Mouse (Mus musculus): ENCODE data around the gene Echs1.
A peak's percentile ranks its signal among the peaks of the same experiment; 100 is the strongest.
"Not testable (repeated sequence)": the region's sequence is repeated elsewhere in the genome, so short reads cannot be mapped to it uniquely, and the experiment has no call there.

Gene Echs1

DNA sequence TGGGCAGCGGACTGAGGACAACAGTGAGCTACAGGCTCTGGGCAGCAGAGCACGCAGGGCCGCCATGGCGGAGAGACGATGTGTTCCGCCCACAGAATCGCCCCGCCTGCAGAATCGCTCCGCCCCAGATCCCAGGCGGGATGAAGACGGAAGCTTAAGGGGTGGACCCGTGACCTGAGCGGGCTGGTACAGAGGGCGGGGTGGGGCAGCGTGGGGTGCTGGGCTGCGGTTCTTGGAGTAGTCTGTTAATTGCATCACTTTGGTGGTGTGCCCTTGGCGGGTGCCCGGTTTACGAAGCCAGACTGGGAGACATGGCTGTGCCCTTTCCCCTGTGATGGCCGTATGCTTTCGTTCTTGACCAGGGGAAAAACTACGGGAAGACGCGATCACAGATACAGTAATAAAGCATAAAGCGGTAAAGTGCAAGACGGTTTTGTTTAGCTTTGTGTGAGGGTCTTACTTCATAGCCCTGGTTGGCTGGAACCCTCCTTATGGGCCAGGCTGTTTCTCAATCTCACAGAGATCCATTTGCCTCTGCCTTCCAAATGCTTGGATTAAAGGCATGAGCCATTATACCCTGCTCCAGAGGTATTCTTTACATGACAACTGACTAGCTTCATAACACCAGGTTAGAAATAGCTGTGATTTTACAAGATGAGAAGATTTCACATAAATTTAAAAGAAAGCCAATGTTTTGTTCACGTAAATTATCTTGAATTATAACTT is at the start of gene Echs1:
TSS of gene Echs1 (minus strand) at position 148 of the 726 bp plus-strand sequence.
- DNase-seq = peak; percentile 94

- DNase-seq = no peak
Observed at GRCm38 (mm10) chr7:140164664-140165063, 48.4 kb upstream of the Echs1 start, which contains the start of gene Olfr522. Gene Olfr522 (minus strand): TSS chr7:140164764.

DNA sequence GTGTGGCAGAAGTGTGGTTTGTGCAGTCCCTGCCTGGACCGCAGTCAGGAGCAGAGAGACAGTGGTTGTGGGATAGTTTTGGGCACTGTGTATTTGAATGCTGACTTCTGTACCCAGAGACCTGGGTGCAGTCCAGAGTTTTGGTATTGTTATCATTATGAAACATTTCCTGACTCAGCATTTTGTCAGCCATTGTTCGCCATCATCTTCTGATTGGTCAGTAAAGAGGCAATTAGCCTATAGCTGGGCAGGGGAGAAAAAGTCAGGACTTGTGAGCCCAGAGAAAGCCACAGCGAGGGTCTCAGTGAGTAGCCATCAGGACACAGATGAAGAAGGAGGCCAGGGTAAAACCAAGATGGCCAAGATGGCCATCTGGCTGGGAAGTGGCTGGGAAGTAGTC is 44.1 kb upstream of the Echs1 start:
- no peak for DNase-seq

- no peak for DNase-seq
Observed at GRCm38 (mm10) chr7:140154218-140154927, 38.1 kb upstream of the Echs1 start, which contains the start of gene Sprn. Gene Sprn (minus strand): TSS chr7:140154877.

- no peak for DNase-seq
Observed at GRCm38 (mm10) chr7:140153829-140154217, 37.5 kb upstream of the Echs1 start.

GRCm38 (mm10) chr7:140153383-140153782 is 37.1 kb upstream of the Echs1 start:
- peak; percentile 39 for DNase-seq

DNA sequence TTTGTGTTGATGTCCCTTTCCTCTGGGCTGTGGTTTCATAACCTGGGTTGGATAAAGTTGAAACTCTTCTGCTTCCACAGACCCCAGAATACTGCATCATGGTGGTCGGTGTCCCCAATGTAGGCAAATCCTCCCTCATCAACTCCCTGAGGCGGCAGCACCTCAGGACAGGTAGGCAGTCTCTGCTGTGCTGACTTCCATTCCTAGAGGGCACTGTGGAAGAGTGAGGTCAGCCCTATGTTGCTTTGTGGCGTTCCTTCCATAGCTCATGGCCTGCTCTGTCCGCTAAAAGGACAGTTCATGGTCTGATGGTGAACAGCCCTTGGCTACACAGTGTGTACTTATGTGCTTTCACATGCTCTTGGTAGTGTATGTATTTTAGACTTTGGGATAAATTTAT is 28.3 kb upstream of the Echs1 start:
- no peak for DNase-seq

- DNase-seq = peak; percentile 81
Observed at GRCm38 (mm10) chr7:140141350-140141749, 25.1 kb upstream of the Echs1 start.

DNA sequence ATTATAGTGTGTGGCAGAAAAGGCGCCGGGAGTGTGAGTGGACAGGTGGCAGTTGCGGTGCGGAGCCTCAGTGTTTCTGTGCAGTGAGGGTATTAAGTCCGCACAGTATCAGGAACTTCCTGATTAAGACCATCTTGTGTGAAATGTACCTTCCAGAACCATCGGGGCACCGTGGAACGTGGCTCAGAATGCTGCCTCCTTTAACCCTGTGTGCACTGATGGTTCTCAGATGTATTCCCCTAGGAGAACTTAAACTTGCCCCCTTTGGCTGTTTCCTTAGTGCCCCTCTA is 21.7 kb upstream of the Echs1 start:
- DNase-seq = no peak

DNA sequence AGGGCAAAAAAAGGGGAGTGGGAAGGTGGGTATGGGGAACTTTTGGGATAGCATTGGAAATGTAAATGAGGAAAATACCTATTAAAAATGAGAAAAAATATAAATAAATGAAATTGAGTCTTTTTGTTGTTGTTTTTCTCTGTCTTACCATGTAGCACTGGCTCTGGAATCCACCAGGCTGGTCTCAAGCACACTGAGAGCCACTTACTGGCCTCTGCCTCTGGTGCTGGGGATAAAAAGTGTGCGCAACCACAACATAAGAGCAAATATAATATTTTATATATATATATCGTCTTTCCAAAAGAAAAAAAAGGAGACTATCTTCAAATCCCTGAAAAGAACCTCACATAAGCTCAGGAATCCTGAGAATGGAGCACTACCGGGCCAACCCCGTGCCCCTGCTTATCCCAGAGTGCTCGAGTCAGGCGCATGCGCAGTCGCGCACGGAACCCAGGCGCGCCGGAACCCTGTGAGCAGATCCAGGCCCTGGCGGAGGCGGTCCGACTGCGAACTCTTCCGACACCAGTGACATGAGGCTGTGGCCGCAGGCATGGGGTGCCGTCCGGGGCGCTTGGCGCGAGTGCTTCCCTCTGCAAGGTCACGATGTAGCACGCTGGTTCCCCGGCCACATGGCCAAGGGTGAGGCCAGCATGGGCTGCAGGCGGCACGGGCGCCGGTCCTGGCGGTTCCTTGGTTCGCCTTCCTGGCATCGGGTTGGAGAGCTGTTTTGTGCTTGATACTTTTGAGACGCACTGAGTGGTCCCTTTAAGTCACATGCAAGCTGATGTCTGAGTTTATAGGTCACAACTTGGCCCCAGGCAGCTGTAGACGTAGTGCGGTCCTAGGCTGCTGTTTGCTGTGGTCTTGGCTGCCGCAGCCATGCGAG is 21.1 kb upstream of the Echs1 start, which contains the start of gene Mtg1:
TSS of gene Mtg1 (plus strand) at position 430 of the 886 bp plus-strand sequence.
- peak; percentile 97 for DNase-seq

- no peak for DNase-seq
Observed at GRCm38 (mm10) chr7:140135106-140135770, 19.0 kb upstream of the Echs1 start.

DNA sequence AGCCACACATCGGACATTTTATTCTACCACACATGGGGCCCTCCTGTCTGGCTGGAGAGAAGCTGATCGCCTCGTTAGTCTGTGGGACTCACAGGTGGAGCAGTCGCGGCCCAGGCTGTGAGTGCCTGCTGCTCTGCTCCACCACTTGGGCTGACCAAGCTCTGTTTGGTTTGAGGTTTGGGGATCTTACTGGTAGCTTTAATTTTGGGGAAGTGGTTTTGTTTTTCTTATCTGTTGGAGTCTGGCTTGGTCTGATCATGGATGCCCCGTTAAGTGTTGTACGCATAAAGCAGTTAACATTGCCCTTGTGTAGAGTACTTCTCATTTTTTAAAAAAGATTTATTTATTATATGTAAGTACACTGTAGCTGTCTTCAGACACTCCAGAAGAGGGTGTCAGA is 17.8 kb upstream of the Echs1 start:
- DNase-seq = not testable (repeated sequence)

GRCm38 (mm10) chr7:140132184-140132583 is 15.9 kb upstream of the Echs1 start:
- not testable (repeated sequence) for DNase-seq

DNA sequence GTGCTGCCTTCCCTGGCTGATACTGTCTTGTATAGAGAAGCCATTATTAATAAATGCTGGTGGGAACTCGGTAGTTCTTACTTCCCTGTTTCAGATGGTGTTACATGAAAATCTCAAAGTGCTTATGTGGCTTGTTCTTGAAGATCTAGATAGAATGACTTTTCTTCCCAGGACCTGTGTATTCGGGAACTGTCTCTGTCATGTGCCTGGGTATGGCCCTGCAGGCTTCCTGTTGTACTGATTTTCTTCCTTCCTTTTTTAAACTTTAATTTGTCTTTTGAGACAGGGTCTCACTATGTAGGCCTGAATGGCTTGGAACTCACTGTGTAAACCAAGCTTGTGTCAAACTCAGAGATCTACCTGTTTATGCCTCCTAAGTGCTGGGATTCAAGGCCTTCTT is 11.6 kb upstream of the Echs1 start:
- DNase-seq = no peak

DNA sequence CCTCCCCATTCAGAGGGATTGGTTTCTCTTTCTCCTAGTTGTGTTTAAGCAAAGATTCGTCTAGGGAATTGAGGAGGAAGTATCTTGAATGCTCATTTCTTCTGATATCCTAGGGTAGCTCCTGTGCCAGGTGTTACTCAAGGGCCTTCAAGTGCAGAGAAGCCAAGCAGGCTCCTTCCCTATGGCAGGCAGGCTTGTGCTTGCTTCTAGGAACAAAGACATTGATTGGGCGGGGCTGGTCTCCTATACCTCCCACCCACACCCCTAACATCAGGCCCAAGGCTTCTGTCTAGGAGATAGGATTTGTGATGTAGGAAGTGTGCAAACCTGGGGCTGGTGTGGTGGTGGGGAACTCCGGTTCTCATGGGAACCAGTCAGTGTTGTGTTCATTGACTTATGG is 10.7 kb upstream of the Echs1 start:
- no peak for DNase-seq

- DNase-seq = no peak
Observed at GRCm38 (mm10) chr7:140126022-140126350, 9.7 kb upstream of the Echs1 start.

GRCm38 (mm10) chr7:140125278-140126021 is 9.2 kb upstream of the Echs1 start:
- DNase-seq = peak; percentile 98

- DNase-seq = no peak
Observed at GRCm38 (mm10) chr7:140124382-140124781, 8.1 kb upstream of the Echs1 start.

GRCm38 (mm10) chr7:140122765-140123164 is 6.5 kb upstream of the Echs1 start:
- no peak for DNase-seq

DNA sequence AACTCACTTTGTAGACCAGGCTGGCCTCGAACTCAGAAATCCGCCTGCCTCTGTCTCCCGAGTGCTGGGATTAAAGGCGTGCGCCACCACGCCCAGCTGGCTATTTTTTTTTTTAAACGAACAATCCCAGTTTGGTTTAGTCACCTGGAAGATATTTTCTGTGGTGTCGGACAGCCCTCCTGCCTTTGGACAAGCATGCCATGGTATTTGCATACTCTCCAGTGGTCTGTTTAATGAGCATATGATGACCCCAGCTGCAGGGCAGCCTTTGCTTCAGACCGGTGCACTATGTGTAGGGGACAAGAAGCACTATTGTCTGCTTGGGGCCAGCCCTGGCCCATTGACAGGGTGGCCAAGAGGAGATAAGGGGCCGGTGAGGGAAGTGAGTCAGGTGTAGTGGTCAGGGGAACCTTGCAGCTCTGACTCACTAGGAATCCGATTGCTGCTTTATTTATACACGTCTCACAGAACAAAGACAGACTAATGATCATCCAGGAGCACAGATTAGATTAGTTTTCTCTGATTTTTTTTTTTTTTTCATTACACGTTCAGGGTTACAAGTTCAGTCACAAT is 5.1 kb upstream of the Echs1 start:
- DNase-seq = no peak

- no peak for DNase-seq
Observed at GRCm38 (mm10) chr7:140120484-140120883, 4.2 kb upstream of the Echs1 start.

All from kidney, postnatal 10 days (tissue).